In the genomic region with DNA sequence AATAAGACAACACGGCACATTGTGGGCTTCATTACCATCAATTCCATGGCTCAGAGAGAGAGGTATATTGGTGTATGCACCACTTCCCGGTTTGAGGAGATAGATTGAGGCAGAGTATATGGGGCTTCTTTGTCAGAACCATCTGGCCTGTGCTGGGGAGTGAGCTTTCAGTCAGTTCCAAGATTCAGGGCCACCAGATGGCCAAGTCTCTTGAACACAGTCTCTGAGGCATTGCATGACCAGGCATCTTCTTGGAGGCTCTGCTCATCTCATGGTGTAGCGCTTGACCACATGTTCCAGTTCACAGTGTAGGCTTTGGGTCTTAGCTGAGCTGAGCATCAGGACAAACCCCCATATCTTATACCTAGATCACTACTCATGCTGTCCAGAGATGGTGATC, we compare ENCODE assay signal across 19 mouse cellular contexts. TPM values are rescaled to one million over a fixed set of nuclear protein-coding genes. Genes with fewer than 3 reads are reported as not detected.
"Had no signal": no experiment of that assay in that cellular context is flagged by ENCODE, and none has a peak within 500 bp of the region (broad histone marks: within the 10 kb centered on the region; RNA-seq: fewer than 3 reads in every experiment).

No protein-coding gene starts in this region.

- H3K27me3 ChIP-seq: midbrain, embryonic 12.5 days; neural tube, embryonic 13.5 days; neural tube, embryonic 15.5 days had no signal

- H3K4me3 ChIP-seq: midbrain, embryonic 10.5 days; midbrain, embryonic 12.5 days; myocyte; neural tube, embryonic 13.5 days; neural tube, embryonic 15.5 days had no signal

- H3K9ac ChIP-seq: lung, embryonic 14.5 days; midbrain, embryonic 12.5 days; neural tube, embryonic 13.5 days; neural tube, embryonic 15.5 days had no signal

- H3K27ac ChIP-seq: midbrain, embryonic 10.5 days; midbrain, embryonic 12.5 days; neural tube, embryonic 13.5 days; neural tube, embryonic 15.5 days had no signal

- H3K36me3 ChIP-seq: midbrain, embryonic 10.5 days; midbrain, embryonic 12.5 days; neural tube, embryonic 13.5 days; neural tube, embryonic 15.5 days had no signal

- H3K4me2 ChIP-seq: lung, embryonic 14.5 days; midbrain, embryonic 12.5 days; neural tube, embryonic 13.5 days; neural tube, embryonic 15.5 days had no signal

- H3K4me1 ChIP-seq: midbrain, embryonic 10.5 days; midbrain, embryonic 12.5 days; neural tube, embryonic 13.5 days; neural tube, embryonic 15.5 days had no signal

- H3K9me3 ChIP-seq: midbrain, embryonic 10.5 days; midbrain, embryonic 12.5 days; neural tube, embryonic 13.5 days; neural tube, embryonic 15.5 days had no signal

- DNase-seq: lung, adult 18-20 months; lung, embryonic 14.5 days; lung, postnatal 10 days; lung, postnatal 4 days; midbrain, embryonic 14.5 days; retina, postnatal 1 day; right cerebral cortex, postnatal 14 days; spleen, adult 18-20 months; thymus, adult 2 months; thymus, postnatal 14 days; thymus, postnatal 36 days had no signal

- ATAC-seq: midbrain, embryonic 16.5 days had no signal

RNA-seq across cellular contexts. Expression of gene Sh3rf3, which starts 28.8 kb away (rescaled TPM):
- total RNA-seq: megakaryocyte, adult 5-6 weeks; megakaryocyte-erythroid progenitor cell, adult 5-6 weeks had no signal
